12 mouse cellular contexts compared by ENCODE assay signal in genomic region chr7:78267461-78268007, GRCm38 (mm10).
DNase-seq lines count a peak whose midpoint lies in the region; ATAC-seq and TF ChIP-seq lines count a peak whose summit lies in the region.
"Had no signal": no experiment of that assay in that cellular context is flagged by ENCODE, and none has a peak within 500 bp of the region (broad histone marks: within the 10 kb centered on the region; RNA-seq: fewer than 3 reads in every experiment).

No protein-coding gene starts in this region.

- H3K9ac ChIP-seq in kidney, embryonic 14.5 days (ENCODE audit: low read depth, low read length): no peak overlapping the region
- H3K9ac ChIP-seq in hindbrain, embryonic 15.5 days: no peak overlapping the region
- no peak overlapping the region for H3K9ac ChIP-seq in stomach, postnatal 0 days (ENCODE audit: low read length)
- no peak overlapping the region for H3K9ac ChIP-seq in liver, postnatal 0 days (replicated peaks)
- H3K9ac ChIP-seq: heart, embryonic 12.5 days; liver, embryonic 12.5 days had no signal

- no peak for TF ChIP-seq EP300 in stomach, postnatal 0 days (optimal IDR thresholded peaks at IDR 0.05)
- no peak for TF ChIP-seq EP300 in liver, postnatal 0 days (IDR thresholded peaks at IDR 0.05; ENCODE audit: low read depth)

- H3K4me3 ChIP-seq in kidney, embryonic 14.5 days (ENCODE audit: low read length): no peak overlapping the region
- no peak overlapping the region for H3K4me3 ChIP-seq in hindbrain, embryonic 15.5 days
- H3K4me3 ChIP-seq in stomach, postnatal 0 days (ENCODE audit: low read depth, low read length): no peak overlapping the region
- H3K4me3 ChIP-seq in liver, postnatal 0 days (ENCODE audit: low read depth, low read length): no peak overlapping the region
- H3K4me3 ChIP-seq: heart, embryonic 12.5 days; liver, embryonic 12.5 days had no signal

- H3K36me3 ChIP-seq in kidney, embryonic 14.5 days (ENCODE audit: control insufficient read depth, insufficient read depth, low read length): no peaks in the 10 kb centered on the region
- no peaks in the 10 kb centered on the region for H3K36me3 ChIP-seq in hindbrain, embryonic 15.5 days
- no peaks in the 10 kb centered on the region for H3K36me3 ChIP-seq in stomach, postnatal 0 days (ENCODE audit: control insufficient read depth, insufficient read depth, low read length)
- H3K36me3 ChIP-seq in liver, postnatal 0 days (replicated peaks; ENCODE audit: insufficient read depth, low read length): no peaks in the 10 kb centered on the region
- H3K36me3 ChIP-seq: G1E; heart, embryonic 12.5 days; liver, embryonic 12.5 days had no signal

- no peaks in the 10 kb centered on the region for H3K27me3 ChIP-seq in kidney, embryonic 14.5 days (ENCODE audit: control insufficient read depth, insufficient read depth, low read length)
- no peaks in the 10 kb centered on the region for H3K27me3 ChIP-seq in hindbrain, embryonic 15.5 days
- H3K27me3 ChIP-seq in stomach, postnatal 0 days (ENCODE audit: control insufficient read depth, insufficient read depth, low read length): no peaks in the 10 kb centered on the region
- H3K27me3 ChIP-seq in liver, postnatal 0 days (ENCODE audit: insufficient read depth, low read length): no peaks in the 10 kb centered on the region
- H3K27me3 ChIP-seq: heart, embryonic 12.5 days; liver, embryonic 12.5 days had no signal

- H3K4me2 ChIP-seq in kidney, embryonic 14.5 days (replicated peaks; ENCODE audit: low read depth, low read length): no peak overlapping the region
- H3K4me2 ChIP-seq in hindbrain, embryonic 15.5 days: no peak overlapping the region
- H3K4me2 ChIP-seq in stomach, postnatal 0 days (replicated peaks; ENCODE audit: low read depth): no peak overlapping the region
- H3K4me2 ChIP-seq in liver, postnatal 0 days (ENCODE audit: low read depth, low read length): no peak overlapping the region
- H3K4me2 ChIP-seq: heart, embryonic 12.5 days; liver, embryonic 12.5 days had no signal

- H3K4me1 ChIP-seq in kidney, embryonic 14.5 days (ENCODE audit: control insufficient read depth, insufficient read depth, low read length): no peaks in the 10 kb centered on the region
- no peaks in the 10 kb centered on the region for H3K4me1 ChIP-seq in hindbrain, embryonic 15.5 days (replicated peaks)
- H3K4me1 ChIP-seq in stomach, postnatal 0 days (replicated peaks; ENCODE audit: control insufficient read depth, insufficient read depth): no peaks in the 10 kb centered on the region
- H3K4me1 ChIP-seq in liver, postnatal 0 days (ENCODE audit: insufficient read depth): no peaks in the 10 kb centered on the region
- H3K4me1 ChIP-seq: heart, embryonic 12.5 days; liver, embryonic 12.5 days had no signal

- H3K9me3 ChIP-seq in kidney, embryonic 14.5 days (ENCODE audit: control insufficient read depth, low read length): no peaks in the 10 kb centered on the region
- H3K9me3 ChIP-seq in hindbrain, embryonic 15.5 days: no peaks in the 10 kb centered on the region
- no peaks in the 10 kb centered on the region for H3K9me3 ChIP-seq in stomach, postnatal 0 days (ENCODE audit: control insufficient read depth, low read length)
- no peaks in the 10 kb centered on the region for H3K9me3 ChIP-seq in liver, postnatal 0 days (ENCODE audit: low read length)
- H3K9me3 ChIP-seq: heart, embryonic 12.5 days; liver, embryonic 12.5 days had no signal

- no peak for DNase-seq in kidney, adult 11 months
- peak; percentile 62 for DNase-seq in right cerebral cortex, postnatal 4 days
- DNase-seq in right cerebral cortex, adult 2 months (ENCODE audit: low spot score in 2 of 2): no peak
- DNase-seq in stomach, postnatal 0 days (ENCODE audit: low spot score): no peak
- DNase-seq in natural killer cell, adult 2 months (ENCODE audit: low spot score in 2 of 2): no peak
- DNase-seq in liver, postnatal 0 days: no peak
- DNase-seq: cerebellum, adult 9-10 months had no signal

- H3K27ac ChIP-seq in kidney, embryonic 14.5 days (ENCODE audit: low read depth, low read length): no peak overlapping the region
- no peak overlapping the region for H3K27ac ChIP-seq in hindbrain, embryonic 15.5 days (replicated peaks)
- no peak overlapping the region for H3K27ac ChIP-seq in stomach, postnatal 0 days (replicated peaks)
- H3K27ac ChIP-seq in liver, postnatal 0 days (ENCODE audit: low read depth): no peak overlapping the region
- H3K27ac ChIP-seq: liver, embryonic 12.5 days had no signal

- TF ChIP-seq CTCF in stomach, postnatal 0 days (IDR thresholded peaks at IDR 0.05; ENCODE audit: low read depth): peak; percentile 69
- TF ChIP-seq CTCF in liver, postnatal 0 days (IDR thresholded peaks at IDR 0.05; ENCODE audit: low read depth): no peak; the same call in 1 of the 2 replicates

- ATAC-seq in kidney, embryonic 14.5 days (ENCODE audit: low FRiP score, low TSS enrichment): peak; percentile 67; the same call in 1 of the 2 replicates
- peak; percentile 51; the same call in 1 of the 2 replicates for ATAC-seq in hindbrain, embryonic 15.5 days (ENCODE audit: low FRiP score, low read depth)
- no peak for ATAC-seq in stomach, postnatal 0 days (ENCODE audit: low FRiP score, low TSS enrichment)
- ATAC-seq in liver, postnatal 0 days: no peak
- ATAC-seq: liver, embryonic 12.5 days had no signal

- WGBS in kidney, embryonic 14.5 days: 11% methylated on average over 1 of the region's 1 CpGs
- WGBS in hindbrain, embryonic 15.5 days: 12% methylated on average over 1 of the region's 1 CpGs
- 8% methylated on average over 1 of the region's 1 CpGs for WGBS in stomach, postnatal 0 days
- 12% methylated on average over 1 of the region's 1 CpGs for WGBS in liver, postnatal 0 days (ENCODE audit: insufficient replicate concordance)

Comparison
In these comparisons a context has a peak if more than half of its experiments do, and no peak if none do; other contexts are left out.
1. ATAC-seq: peak in kidney, embryonic 14.5 days (single experiment) and hindbrain, embryonic 15.5 days (single experiment); none in stomach, postnatal 0 days (single experiment) and liver, postnatal 0 days (single experiment).